Mouse (Mus musculus): ENCODE measurements around the gene Rps18.
"Not testable (repeated sequence)": the region's sequence is repeated elsewhere in the genome, so short reads cannot be mapped to it uniquely, and the experiment has no call there.

The Rps18 gene

DNA sequence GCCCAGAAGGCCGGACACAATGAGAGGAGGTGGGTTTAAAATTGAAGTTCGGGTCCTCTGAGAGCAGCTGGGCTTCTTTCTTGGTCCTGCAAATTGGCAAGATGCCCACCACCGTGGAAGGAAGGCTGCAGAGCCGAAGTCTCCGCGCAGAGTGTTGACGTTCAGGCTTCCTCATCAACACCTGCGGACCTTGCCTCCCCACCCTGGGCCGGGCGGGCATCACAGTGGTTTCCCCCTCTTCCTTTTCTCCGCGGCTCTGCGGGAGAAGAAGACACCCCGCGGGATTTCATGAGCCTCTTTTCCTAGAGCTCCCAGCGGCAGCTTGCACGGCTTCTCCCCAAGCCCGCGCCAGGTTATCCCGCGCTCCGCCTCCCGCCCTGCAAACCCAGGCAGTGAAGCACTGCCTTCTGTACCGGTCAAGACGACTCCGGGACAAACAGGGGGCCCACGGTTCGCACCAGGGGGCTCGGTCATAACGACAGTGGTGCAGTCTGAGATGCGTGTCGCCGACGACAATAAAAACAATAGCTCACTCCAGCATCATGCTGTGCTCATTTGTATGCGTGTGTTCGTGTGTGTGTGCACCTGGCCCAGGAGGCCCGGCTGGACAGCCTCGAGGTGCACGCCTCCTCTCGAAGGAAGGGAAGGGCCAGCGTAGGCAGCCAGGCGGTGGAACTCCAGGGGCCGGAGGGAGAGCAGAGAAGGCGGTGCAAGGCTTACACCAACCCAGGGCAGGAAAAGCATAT, 47.3 kb downstream of the Rps18 start:
- peak; percentile 51 to 59 for DNase-seq (ENCODE audit: low spot score in 2 of 2)

DNA sequence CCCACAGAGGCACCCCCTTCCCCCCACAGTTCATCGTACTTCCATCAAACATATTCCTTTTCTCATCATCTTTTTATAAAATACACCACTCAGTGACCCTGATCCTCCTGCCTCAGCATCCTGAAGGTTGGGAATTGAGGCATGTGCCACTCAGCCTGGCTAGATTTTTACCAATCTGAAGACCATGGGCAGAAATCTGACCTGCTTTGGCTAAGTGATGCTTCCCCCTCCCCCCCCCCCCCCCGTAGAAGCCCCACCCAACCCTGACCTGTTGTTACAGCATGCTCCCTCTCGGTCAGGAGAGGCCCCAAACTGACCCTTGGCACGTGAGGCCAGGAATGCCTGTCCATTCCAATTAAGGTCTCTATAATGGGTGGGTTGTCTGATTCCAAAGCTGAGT, 51.0 kb downstream of the Rps18 start, which contains the start of gene Platr17:
Gene Platr17, plus strand, starts transcription at position 301 of the 400 bp plus-strand sequence.
- DNase-seq (ENCODE audit: low spot score in 2 of 2): not testable (repeated sequence)

DNA sequence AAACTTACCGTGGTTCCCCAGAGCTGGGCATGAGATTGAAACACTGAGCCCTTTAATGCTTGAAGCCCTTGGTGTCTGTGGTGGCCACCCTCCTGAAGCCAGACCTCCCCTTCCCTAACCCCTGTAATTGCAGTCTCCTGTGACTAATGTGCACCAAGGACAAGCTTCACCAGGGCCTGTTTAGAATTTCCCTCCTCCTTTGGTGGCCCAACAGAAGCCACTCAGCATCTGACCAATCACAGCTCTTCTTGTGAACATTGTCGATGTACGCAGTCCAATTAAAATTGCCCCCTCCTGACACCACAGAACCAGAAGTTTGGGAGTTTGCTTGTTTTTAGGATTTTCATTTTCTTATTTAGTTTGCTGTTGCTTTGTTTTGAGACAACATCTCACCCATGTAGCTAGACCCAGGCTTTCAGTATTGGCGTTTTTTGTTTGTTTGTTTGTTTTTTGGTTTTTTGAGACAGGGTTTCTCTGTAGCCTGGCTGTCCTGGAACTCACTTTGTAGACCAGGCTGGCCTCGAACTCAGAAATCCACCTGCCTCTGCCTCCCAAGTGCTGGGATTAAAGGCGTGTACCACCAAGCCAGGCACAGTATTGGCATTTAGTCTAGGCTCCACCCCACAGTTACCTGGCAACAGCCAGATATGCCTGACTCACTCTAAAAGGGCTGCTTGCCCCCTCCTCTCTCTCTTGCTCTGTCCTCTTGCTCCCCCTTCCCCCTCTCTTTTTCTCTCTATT, 51.7 kb downstream of the Rps18 start:
- DNase-seq (ENCODE audit: low spot score in 2 of 2): not testable (repeated sequence)

DNA sequence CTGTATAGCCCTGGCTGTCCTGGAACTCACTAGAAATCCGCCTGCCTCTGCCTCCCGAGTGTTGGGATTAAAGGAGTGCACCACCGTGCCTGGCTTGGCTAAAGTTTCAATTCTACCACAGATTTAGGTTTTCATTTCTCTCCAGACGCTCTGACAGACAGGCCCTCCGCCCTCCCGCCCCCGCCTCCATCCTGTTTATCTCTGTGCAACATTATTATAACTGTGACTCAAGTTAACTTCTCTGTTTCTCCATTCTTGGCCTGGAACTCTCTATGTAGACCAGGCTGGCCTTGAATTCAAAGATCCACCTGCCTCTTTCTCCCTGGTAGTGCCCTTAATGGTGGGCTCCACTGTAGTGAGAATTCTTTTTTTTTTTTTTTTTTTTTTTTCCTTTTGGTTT, 53.3 kb downstream of the Rps18 start:
- DNase-seq (ENCODE audit: low spot score in 2 of 2): no peak

DNA sequence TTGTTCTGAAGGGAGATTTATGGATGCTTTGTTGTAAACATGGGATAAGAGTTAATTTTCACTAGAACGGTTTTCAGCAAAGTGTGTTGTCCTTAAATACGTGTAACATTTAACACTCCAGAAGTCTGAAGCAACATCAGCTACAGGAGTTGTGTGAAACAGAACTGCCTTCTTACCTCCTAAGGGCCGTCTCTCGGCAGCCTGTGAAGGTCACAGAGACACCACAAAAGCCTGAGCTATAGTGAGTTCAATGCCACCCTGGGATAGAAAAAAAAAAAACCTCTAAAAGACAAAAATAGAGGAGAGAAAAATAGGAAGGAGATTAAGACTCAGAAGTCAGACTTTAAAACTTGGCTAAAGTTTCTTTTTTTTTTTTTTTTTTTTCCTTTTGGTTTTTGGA, 53.7 kb downstream of the Rps18 start:
- DNase-seq (ENCODE audit: low spot score in 2 of 2): no peak
